Mouse (Mus musculus) lung, postnatal 14 days (tissue): Measurements from ENCODE around the gene 4930512M02Rik.
"Not testable (repeated sequence)": the region's sequence is repeated elsewhere in the genome, so short reads cannot be mapped to it uniquely, and the experiment has no call there.

Experiments
- DNase-seq: peaks from one replicate; pipeline ENCODE4 v3.0.0; 2021

The 4930512M02Rik gene

GRCm38 (mm10) chr11:11627735-11628134, at the start of gene 4930512M02Rik:
Gene 4930512M02Rik (minus strand): TSS chr11:11627835.
- not testable (repeated sequence) for DNase-seq

GRCm38 (mm10) chr11:11677165-11677564, 49.5 kb upstream of the 4930512M02Rik start:
- no peak for DNase-seq

- no peak for DNase-seq
Observed at GRCm38 (mm10) chr11:11676068-11676741, 48.6 kb upstream of the 4930512M02Rik start.

GRCm38 (mm10) chr11:11675063-11675462, 47.4 kb upstream of the 4930512M02Rik start:
- no peak for DNase-seq

- DNase-seq = no peak
Observed at GRCm38 (mm10) chr11:11672974-11673373, 45.3 kb upstream of the 4930512M02Rik start.

GRCm38 (mm10) chr11:11667922-11668290, 40.3 kb upstream of the 4930512M02Rik start:
- no peak for DNase-seq

GRCm38 (mm10) chr11:11667254-11667921, 39.8 kb upstream of the 4930512M02Rik start:
- DNase-seq = no peak

GRCm38 (mm10) chr11:11660651-11661050, 33.0 kb upstream of the 4930512M02Rik start:
- no peak for DNase-seq

- DNase-seq = no peak
Observed at GRCm38 (mm10) chr11:11658834-11659233, 31.2 kb upstream of the 4930512M02Rik start.

- DNase-seq = no peak
Observed at GRCm38 (mm10) chr11:11657634-11658033, 30.0 kb upstream of the 4930512M02Rik start.

- DNase-seq = peak; percentile 7
Observed at GRCm38 (mm10) chr11:11656995-11657530, 29.4 kb upstream of the 4930512M02Rik start.

GRCm38 (mm10) chr11:11656388-11656787, 28.8 kb upstream of the 4930512M02Rik start:
- no peak for DNase-seq

- no peak for DNase-seq
Observed at GRCm38 (mm10) chr11:11644303-11644702, 16.7 kb upstream of the 4930512M02Rik start.

GRCm38 (mm10) chr11:11624073-11624705, 3.4 kb downstream of the 4930512M02Rik start:
- DNase-seq = no peak

- no peak for DNase-seq
Observed at GRCm38 (mm10) chr11:11609243-11609642, 18.4 kb downstream of the 4930512M02Rik start.

- DNase-seq = no peak
Observed at GRCm38 (mm10) chr11:11587327-11587726, 40.3 kb downstream of the 4930512M02Rik start.

GRCm38 (mm10) chr11:11586423-11586822, 41.2 kb downstream of the 4930512M02Rik start:
- no peak for DNase-seq

GRCm38 (mm10) chr11:11573691-11574090, 53.9 kb downstream of the 4930512M02Rik start:
- DNase-seq = no peak

GRCm38 (mm10) chr11:11570747-11571146, 56.9 kb downstream of the 4930512M02Rik start:
- DNase-seq = no peak

- no peak for DNase-seq
Observed at GRCm38 (mm10) chr11:11569466-11570132, 58.0 kb downstream of the 4930512M02Rik start.

GRCm38 (mm10) chr11:11568033-11568432, 59.6 kb downstream of the 4930512M02Rik start:
- DNase-seq = no peak

GRCm38 (mm10) chr11:11565146-11565820, 62.4 kb downstream of the 4930512M02Rik start:
- DNase-seq = no peak
